Comparison of ENCODE assay signal across 14 mouse cellular contexts in genomic region chr11:16769276-16769675, GRCm38 (mm10). TPM values are rescaled to one million over a fixed set of nuclear protein-coding genes. Genes with fewer than 3 reads are reported as not detected.
DNase-seq lines count a peak whose midpoint lies in the region; ATAC-seq lines count a peak whose summit lies in the region.
"Had no signal": no experiment of that assay in that cellular context is flagged by ENCODE, and none has a peak within 500 bp of the region (broad histone marks: within the 10 kb centered on the region; RNA-seq: fewer than 3 reads in every experiment).

No protein-coding gene starts in this region.

- no peak overlapping the region for H3K4me2 ChIP-seq in intestine, embryonic 16.5 days (ENCODE audit: low read depth, low read length)
- H3K4me2 ChIP-seq in intestine, embryonic 15.5 days (replicated peaks), result no peak overlapping the region
- H3K4me2 ChIP-seq in embryonic facial prominence, embryonic 15.5 days (replicated peaks), result no peak overlapping the region
- H3K4me2 ChIP-seq: liver, embryonic 13.5 days; neural tube, embryonic 15.5 days had no signal

- H3K9ac ChIP-seq in intestine, embryonic 16.5 days (ENCODE audit: low read depth, low read length), result no peak overlapping the region
- no peak overlapping the region for H3K9ac ChIP-seq in intestine, embryonic 15.5 days
- no peak overlapping the region for H3K9ac ChIP-seq in embryonic facial prominence, embryonic 15.5 days
- H3K9ac ChIP-seq: liver, embryonic 13.5 days; neural tube, embryonic 15.5 days had no signal

- peak; percentile 81 to 94 for DNase-seq in kidney, postnatal 25 days
- DNase-seq in left cerebral cortex, postnatal 25 days (ENCODE audit: low spot score in 2 of 2), result no peak
- no peak for DNase-seq in adrenal gland, postnatal 36 days
- DNase-seq: cerebellum, adult 8-10 months; heart, adult 18-20 months; heart, postnatal 14 days; liver, embryonic 13.5 days; right cerebral cortex, adult 18-20 months; thymus, postnatal 36 days had no signal

- ATAC-seq in intestine, embryonic 16.5 days, result peak; percentile 34
- ATAC-seq in intestine, embryonic 15.5 days, result no peak
- peak; percentile 26 for ATAC-seq in CD4-positive, CD25-positive, alpha-beta regulatory T cell, adult 4 months
- peak; percentile 39 for ATAC-seq in embryonic facial prominence, embryonic 15.5 days (ENCODE audit: insufficient number of reproducible peaks, low FRiP score, low TSS enrichment, low read depth)

- H3K4me3 ChIP-seq in intestine, embryonic 16.5 days (ENCODE audit: low read length), result no peak overlapping the region
- no peak overlapping the region for H3K4me3 ChIP-seq in intestine, embryonic 15.5 days (replicated peaks)
- no peak overlapping the region for H3K4me3 ChIP-seq in embryonic facial prominence, embryonic 15.5 days (replicated peaks)
- H3K4me3 ChIP-seq: liver, embryonic 13.5 days; neural tube, embryonic 15.5 days had no signal

- no peak overlapping the region for H3K27ac ChIP-seq in intestine, embryonic 16.5 days (ENCODE audit: low read length)
- H3K27ac ChIP-seq in intestine, embryonic 15.5 days, result no peak overlapping the region
- H3K27ac ChIP-seq in embryonic facial prominence, embryonic 15.5 days (replicated peaks), result peak overlapping the region; percentile 71
- H3K27ac ChIP-seq: liver, embryonic 13.5 days; neural tube, embryonic 15.5 days had no signal

- no peaks in the 10 kb centered on the region for H3K9me3 ChIP-seq in intestine, embryonic 16.5 days (ENCODE audit: control insufficient read depth, low read length)
- H3K9me3 ChIP-seq in intestine, embryonic 15.5 days, result no peaks in the 10 kb centered on the region
- H3K9me3 ChIP-seq in embryonic facial prominence, embryonic 15.5 days (replicated peaks), result no peaks in the 10 kb centered on the region
- H3K9me3 ChIP-seq: liver, embryonic 13.5 days; neural tube, embryonic 15.5 days had no signal

- H3K4me1 ChIP-seq in intestine, embryonic 16.5 days (ENCODE audit: control insufficient read depth, insufficient read depth, low read length), result peaks cover 21% of the 10 kb centered on the region
- peaks cover 11% of the 10 kb centered on the region for H3K4me1 ChIP-seq in intestine, embryonic 15.5 days (replicated peaks)
- peaks cover 34% of the 10 kb centered on the region for H3K4me1 ChIP-seq in embryonic facial prominence, embryonic 15.5 days
- H3K4me1 ChIP-seq: liver, embryonic 13.5 days had no signal

- 86% methylated on average over 4 of the region's 4 CpGs for WGBS in intestine, embryonic 16.5 days
- 79% methylated on average over 4 of the region's 4 CpGs for WGBS in intestine, embryonic 15.5 days
- WGBS in embryonic facial prominence, embryonic 15.5 days, result 73% methylated on average over 4 of the region's 4 CpGs

- H3K36me3 ChIP-seq in intestine, embryonic 16.5 days (ENCODE audit: control insufficient read depth, insufficient read depth, low read length), result no peaks in the 10 kb centered on the region
- no peaks in the 10 kb centered on the region for H3K36me3 ChIP-seq in intestine, embryonic 15.5 days
- H3K36me3 ChIP-seq in embryonic facial prominence, embryonic 15.5 days, result no peaks in the 10 kb centered on the region
- H3K36me3 ChIP-seq: liver, embryonic 13.5 days; neural tube, embryonic 15.5 days had no signal

- H3K27me3 ChIP-seq in intestine, embryonic 16.5 days (replicated peaks; ENCODE audit: control insufficient read depth, insufficient read depth, low read length), result no peaks in the 10 kb centered on the region
- H3K27me3 ChIP-seq in intestine, embryonic 15.5 days (replicated peaks), result no peaks in the 10 kb centered on the region
- no peaks in the 10 kb centered on the region for H3K27me3 ChIP-seq in embryonic facial prominence, embryonic 15.5 days
- H3K27me3 ChIP-seq: liver, embryonic 13.5 days; neural tube, embryonic 15.5 days had no signal

- intact Hi-C loops in left cerebral cortex, postnatal 25 days (cut with DNase I), result no loop called here

RNA-seq across cellular contexts. Expression of gene Egfr, which starts 17.3 kb away (rescaled TPM):
- polyA plus RNA-seq in intestine, embryonic 16.5 days (2015; fragmentation: Nextera tagmentation; extraction: Ambion mirVana), result 9.5 and 12.4 TPM in 2 replicates
- polyA plus RNA-seq in intestine, embryonic 15.5 days (2015; fragmentation: Nextera tagmentation; extraction: Ambion mirVana), result 10.8 and 11.6 TPM in 2 replicates
- 1 to 10 TPM in 1 of 2 experiments, under 1 TPM in 1; 0.19 to 1.3 TPM for polyA plus RNA-seq in CD4-positive, CD25-positive, alpha-beta regulatory T cell, adult 4 months (2017; shearing (Covaris generic))
- polyA plus RNA-seq in embryonic facial prominence, embryonic 15.5 days (2015; fragmentation: Nextera tagmentation; extraction: Ambion mirVana), result 16.1 and 22.5 TPM in 2 replicates
- 10 to 100 TPM; 12.5 to 12.7 TPM for total RNA-seq in left cerebral cortex, postnatal 25 days (2021)
- total RNA-seq in adrenal gland, postnatal 36 days (2021), result 10 to 100 TPM in 1 of 2 experiments, 1 to 10 TPM in 1; 9.0 to 16.4 TPM

Comparison
In these comparisons a context has a peak if more than half of its experiments do, and no peak if none do; other contexts are left out.
1. DNase-seq: peak in kidney, postnatal 25 days (2 of 2); none in left cerebral cortex, postnatal 25 days (0 of 2) and adrenal gland, postnatal 36 days (0 of 2).